8 mouse cellular contexts compared by ENCODE assay signal in the genomic region with DNA sequence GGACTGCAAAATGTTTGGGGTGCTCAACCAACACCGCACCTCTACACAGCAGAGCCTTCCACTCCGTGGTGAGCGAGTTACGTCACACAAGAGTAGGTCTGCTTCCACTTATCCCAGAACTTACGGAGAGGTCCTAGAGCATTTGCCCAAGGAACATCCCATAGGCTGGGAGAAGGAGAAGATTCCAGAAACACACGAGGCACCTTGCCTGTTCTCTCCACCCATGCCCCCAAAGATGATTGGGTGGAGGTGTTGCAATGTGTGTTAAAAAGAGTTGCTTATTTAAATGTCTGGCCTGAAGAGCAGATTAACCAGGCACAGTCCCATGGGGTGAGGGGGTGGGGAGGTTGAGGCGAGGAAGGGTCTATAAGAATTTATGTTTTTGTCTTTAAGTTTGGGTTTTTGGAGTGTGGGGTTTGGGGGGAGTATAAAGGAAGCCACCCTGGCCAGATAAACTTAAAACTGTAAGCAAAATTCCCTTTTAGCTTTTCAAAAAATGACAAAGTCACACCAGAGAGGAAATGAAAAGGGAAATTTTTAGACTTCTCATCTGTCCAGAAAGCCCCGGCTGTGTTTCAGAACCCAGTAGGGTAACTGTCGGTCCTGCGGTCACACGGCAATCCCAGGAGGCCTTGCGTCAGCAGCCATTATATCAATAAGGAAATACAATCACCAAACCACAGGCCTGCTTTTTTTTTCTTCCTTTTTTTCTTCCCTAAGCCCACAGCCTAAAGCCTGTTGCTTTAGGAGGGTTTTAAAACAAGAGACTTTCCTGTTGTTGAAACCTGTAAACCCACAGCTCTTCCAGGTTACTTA.
A peak's percentile ranks its signal among the peaks of the same experiment; 100 is the strongest.
DNase-seq lines count a peak whose midpoint lies in the region; ATAC-seq lines count a peak whose summit lies in the region.

No protein-coding gene starts in this region.

- WGBS in embryonic facial prominence, embryonic 12.5 days: 40% methylated on average over 12 of the region's 12 CpGs
- WGBS in liver, embryonic 16.5 days (ENCODE audit: insufficient replicate concordance): 24% methylated on average over 12 of the region's 12 CpGs

- H3K27ac ChIP-seq in embryonic facial prominence, embryonic 12.5 days: peak overlapping the region; percentile 87
- H3K27ac ChIP-seq in liver, embryonic 16.5 days (ENCODE audit: low read length): peak overlapping the region; percentile 85

- H3K9ac ChIP-seq in embryonic facial prominence, embryonic 12.5 days: no peak overlapping the region
- H3K9ac ChIP-seq in liver, embryonic 16.5 days (ENCODE audit: low read depth, low read length): no peak overlapping the region

- no peaks in the 10 kb centered on the region for H3K36me3 ChIP-seq in embryonic facial prominence, embryonic 12.5 days
- no peaks in the 10 kb centered on the region for H3K36me3 ChIP-seq in liver, embryonic 16.5 days (ENCODE audit: control insufficient read depth, insufficient read depth)

- no peaks in the 10 kb centered on the region for H3K27me3 ChIP-seq in embryonic facial prominence, embryonic 12.5 days
- H3K27me3 ChIP-seq in liver, embryonic 16.5 days (ENCODE audit: control insufficient read depth, insufficient read depth, low read depth, low read length): no peaks in the 10 kb centered on the region

- no peaks in the 10 kb centered on the region for H3K9me3 ChIP-seq in embryonic facial prominence, embryonic 12.5 days
- no peaks in the 10 kb centered on the region for H3K9me3 ChIP-seq in liver, embryonic 16.5 days (replicated peaks; ENCODE audit: control insufficient read depth, low read length)

- DNase-seq in kidney, adult 11 months: peak; percentile 56
- DNase-seq in kidney, adult 18-20 months: no peak
- peak; percentile 93 for DNase-seq in induced T-regulatory cell, adult 2 months (ENCODE audit: low read depth)
- peak; percentile 47 to 68 for DNase-seq in spleen, postnatal 14 days (ENCODE audit: low spot score in 2 of 2)
- no peak for DNase-seq in layer of hippocampus, postnatal 14 days (ENCODE audit: low spot score in 2 of 2)
- no peak for DNase-seq in cerebellum, adult 11 months

- no peak overlapping the region for H3K4me3 ChIP-seq in embryonic facial prominence, embryonic 12.5 days
- H3K4me3 ChIP-seq in liver, embryonic 16.5 days (ENCODE audit: low read depth, low read length): no peak overlapping the region

- H3K4me1 ChIP-seq in embryonic facial prominence, embryonic 12.5 days: peaks cover 56% of the 10 kb centered on the region
- peaks cover 46% of the 10 kb centered on the region for H3K4me1 ChIP-seq in liver, embryonic 16.5 days (ENCODE audit: control insufficient read depth, low read depth, low read length)

- no peak for ATAC-seq in embryonic facial prominence, embryonic 12.5 days (ENCODE audit: insufficient number of reproducible peaks, insufficient read depth, low FRiP score, low TSS enrichment)
- no peak for ATAC-seq in liver, embryonic 16.5 days (ENCODE audit: low read depth)

- no peak overlapping the region for H3K4me2 ChIP-seq in embryonic facial prominence, embryonic 12.5 days (replicated peaks)
- H3K4me2 ChIP-seq in liver, embryonic 16.5 days (ENCODE audit: low read depth, low read length): no peak overlapping the region

Comparison
In these comparisons a context has a peak if more than half of its experiments do, and no peak if none do; other contexts are left out.
1. DNase-seq: peak in kidney, adult 11 months (single experiment), induced T-regulatory cell, adult 2 months (single experiment) and spleen, postnatal 14 days (2 of 2); none in kidney, adult 18-20 months (single experiment), layer of hippocampus, postnatal 14 days (0 of 2) and cerebellum, adult 11 months (single experiment).